8 mouse cellular contexts compared by ENCODE assay signal in the genomic region with DNA sequence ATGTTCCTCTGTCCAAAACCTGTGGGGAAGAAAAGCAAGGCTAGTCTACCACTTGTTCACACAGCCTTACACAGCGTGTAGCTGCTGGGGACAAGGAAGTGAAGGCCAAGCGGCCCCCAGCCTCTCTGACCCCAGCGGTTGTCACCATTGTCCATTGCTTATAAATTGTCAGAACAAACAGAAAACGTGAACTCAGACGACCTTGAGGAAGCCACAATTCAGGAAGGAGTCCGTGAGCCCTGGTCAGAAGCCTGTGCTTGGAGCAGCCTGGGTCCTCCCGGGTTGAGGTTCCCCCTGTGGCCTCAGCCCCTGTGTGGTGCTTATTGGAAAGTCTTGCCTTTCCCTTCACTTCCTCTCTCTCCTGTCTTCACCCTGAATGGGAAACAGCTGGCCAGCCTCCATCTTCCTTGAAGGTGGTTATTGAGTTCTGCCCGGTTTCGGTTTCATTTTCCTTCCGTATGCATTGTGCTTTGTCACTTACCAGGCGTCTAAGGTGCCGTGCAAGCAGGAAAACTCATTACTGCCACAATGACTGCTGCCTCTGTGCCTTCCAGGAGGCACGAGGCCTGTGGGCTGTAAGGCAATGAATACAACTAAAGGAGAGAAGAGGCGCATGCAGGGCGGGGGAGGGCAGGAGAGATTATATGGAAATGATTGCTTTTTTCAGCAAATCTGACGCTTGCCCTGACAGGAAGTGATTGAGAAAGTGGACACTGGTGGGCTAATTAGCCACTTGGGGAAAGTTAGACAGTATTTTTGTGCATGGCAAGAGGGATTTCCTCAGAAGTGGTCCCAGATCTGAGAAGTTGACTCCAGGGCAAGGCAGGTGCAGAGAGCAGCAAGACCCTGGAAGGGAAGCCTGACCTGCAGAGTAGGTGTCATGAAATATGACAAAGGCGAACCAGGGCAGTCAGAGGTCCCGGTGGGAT.
DNase-seq lines count a peak whose midpoint lies in the region; ATAC-seq and TF ChIP-seq lines count a peak whose summit lies in the region.

No protein-coding gene starts in this region.

- no peaks in the 10 kb centered on the region for H3K36me3 ChIP-seq in hindbrain, embryonic 16.5 days (ENCODE audit: control insufficient read depth, insufficient read depth, low read length)
- no peaks in the 10 kb centered on the region for H3K36me3 ChIP-seq in liver, embryonic 12.5 days

- H3K27ac ChIP-seq in gastrocnemius, adult 2 months = peak overlapping the region; percentile 81
- H3K27ac ChIP-seq in hindbrain, embryonic 16.5 days (ENCODE audit: low read depth, low read length) = no peak overlapping the region
- 0 out of 2 replicates have a peak overlapping the region, but pooled peaks have one; percentile 30 for H3K27ac ChIP-seq in liver, embryonic 12.5 days

- H3K9me3 ChIP-seq in hindbrain, embryonic 16.5 days (ENCODE audit: control insufficient read depth, low read length) = no peaks in the 10 kb centered on the region
- H3K9me3 ChIP-seq in liver, embryonic 12.5 days (replicated peaks) = no peaks in the 10 kb centered on the region

- TF ChIP-seq CTCF in brain, embryonic 14.5 days (IDR thresholded peaks at IDR 0.05; ENCODE audit: borderline replicate concordance, extremely low read depth, insufficient read depth, insufficient read length) = no peak
- TF ChIP-seq CTCF in gastrocnemius, adult 2 months (IDR thresholded peaks at IDR 0.05) = no peak

- H3K4me3 ChIP-seq in gastrocnemius, adult 2 months = peak overlapping the region; percentile 71
- no peak overlapping the region for H3K4me3 ChIP-seq in hindbrain, embryonic 16.5 days (ENCODE audit: low read length)
- peak overlapping the region; percentile 52 for H3K4me3 ChIP-seq in liver, embryonic 12.5 days

- peak overlapping the region; percentile 24 for H3K4me2 ChIP-seq in hindbrain, embryonic 16.5 days (ENCODE audit: low read length)
- peak overlapping the region; percentile 71 for H3K4me2 ChIP-seq in liver, embryonic 12.5 days

- DNase-seq in 416B (ENCODE audit: low read depth) = peak; percentile 91
- DNase-seq in brain, embryonic 14.5 days (ENCODE audit: low read depth) = peak; percentile 61
- peak; percentile 60 for DNase-seq in gastrocnemius, adult 2 months
- DNase-seq in thymus, postnatal 14 days = peak; percentile 62
- DNase-seq in layer of hippocampus, postnatal 10 days (ENCODE audit: low spot score in 2 of 2) = no peak

- ATAC-seq in hindbrain, embryonic 16.5 days = peak; percentile 67
- peak; percentile 49; the same call in 1 of the 2 replicates for ATAC-seq in liver, embryonic 12.5 days
- peak; percentile 81 for ATAC-seq in monocyte, adult 5-6 weeks (replicated peaks; ENCODE audit: insufficient number of reproducible peaks, low FRiP score, low TSS enrichment, poor library complexity, severe bottlenecking)

- no peak overlapping the region; the same call in 1 of the 2 replicates for H3K9ac ChIP-seq in hindbrain, embryonic 16.5 days (ENCODE audit: low read depth, low read length)
- peak overlapping the region; percentile 56 for H3K9ac ChIP-seq in liver, embryonic 12.5 days

- no peaks in the 10 kb centered on the region; the same call in 1 of the 2 replicates for H3K4me1 ChIP-seq in hindbrain, embryonic 16.5 days (ENCODE audit: control insufficient read depth, insufficient read depth, low read depth, low read length)
- H3K4me1 ChIP-seq in liver, embryonic 12.5 days = peaks cover 18% of the 10 kb centered on the region

- intact Hi-C loops in gastrocnemius, adult 2 months (cut with DNase I) = no loop called here

- H3K27me3 ChIP-seq in hindbrain, embryonic 16.5 days (replicated peaks; ENCODE audit: control insufficient read depth, insufficient read depth, low read length) = no peaks in the 10 kb centered on the region
- peaks cover 5% of the 10 kb centered on the region; the same call in 1 of the 2 replicates for H3K27me3 ChIP-seq in liver, embryonic 12.5 days (replicated peaks)

- 42% methylated on average over 18 of the region's 18 CpGs for whole genome bisulfite sequencing in hindbrain, embryonic 16.5 days
- WGBS in liver, embryonic 12.5 days (ENCODE audit: insufficient replicate concordance) = 23% methylated on average over 18 of the region's 18 CpGs

- TF ChIP-seq POLR2A in brain, embryonic 14.5 days (IDR thresholded peaks at IDR 0.05; ENCODE audit: borderline replicate concordance, extremely low read depth, insufficient read depth, insufficient read length, poor library complexity, severe bottlenecking) = no peak

Comparison
In these comparisons a context has a peak if more than half of its experiments do, and no peak if none do; other contexts are left out.
1. DNase-seq: peak in 416B (single experiment), brain, embryonic 14.5 days (single experiment), gastrocnemius, adult 2 months (single experiment) and thymus, postnatal 14 days (single experiment); none in layer of hippocampus, postnatal 10 days (0 of 2).
2. Peak in every context shown above with its lines, with median percentiles within 50 percentile points of each other: ATAC-seq.